Mouse (Mus musculus) MEL (cell line): ENCODE measurements around the gene Zyx.

Experiments used
- BHLHE40 ChIP-seq: IDR thresholded peaks from 2 replicates; pipeline ENCODE4 v1.6.1; 2012; ENCODE audit warnings: low read depth, mild to moderate bottlenecking, inconsistent platforms, low read length, improper control_type of control experiment, borderline replicate concordance
- CTCF ChIP-seq, 3 experiments: IDR thresholded peaks in 2 of 3; conservative IDR thresholded peaks in 1 of 3; 2 replicates each; pipeline ENCODE4 v1.5.1; 2011 to 2012; ENCODE audit warnings: low read length in 3 of 3, low read depth in 2 of 3, mild to moderate bottlenecking in 2 of 3, improper control_type of control experiment in 1 of 3, inconsistent platforms in 1 of 3, mixed read lengths in 1 of 3, moderate library complexity in 1 of 3; ENCODE audit not compliant: control insufficient read depth in 1 of 3, insufficient read depth in 1 of 3, poor library complexity in 1 of 3, severe bottlenecking in 1 of 3
- E2F4 ChIP-seq: IDR thresholded peaks from 2 replicates; pipeline ENCODE4 v1.6.1; 2011; ENCODE audit warnings: low read depth, low read length, improper control_type of control experiment, borderline replicate concordance
- ETS1 ChIP-seq: IDR thresholded peaks from 2 replicates; pipeline ENCODE4 v1.6.1; 2012; ENCODE audit warnings: low read depth, mild to moderate bottlenecking, inconsistent platforms, low read length, improper control_type of control experiment, moderate library complexity
- HCFC1 ChIP-seq: IDR thresholded peaks from 2 replicates; pipeline ENCODE4 v1.6.1; 2012; ENCODE audit warnings: low read depth, mild to moderate bottlenecking, inconsistent platforms, low read length, improper control_type of control experiment, moderate library complexity
- JUND ChIP-seq: IDR thresholded peaks from 2 replicates; pipeline ENCODE4 v1.6.1; 2011; ENCODE audit warnings: low read depth, mild to moderate bottlenecking, improper control_type of control experiment, low read length
- KAT2A ChIP-seq: conservative IDR thresholded peaks from 2 replicates; pipeline ENCODE4 v1.6.1; 2012; ENCODE audit warnings: low read depth, low read length, improper control_type of control experiment, inconsistent platforms
- MAX ChIP-seq: IDR thresholded peaks from 2 replicates; pipeline ENCODE4 v1.6.1; 2011; ENCODE audit warnings: low read length, improper control_type of control experiment
- NRF1 ChIP-seq: IDR thresholded peaks from 2 replicates; pipeline ENCODE4 v1.6.1; 2014; ENCODE audit warnings: low read depth, mild to moderate bottlenecking, inconsistent platforms, low read length, improper control_type of control experiment, moderate library complexity; ENCODE audit not compliant: poor library complexity, insufficient read depth, severe bottlenecking
- POLR2A ChIP-seq, 2 experiments: IDR thresholded peaks; 2 replicates each; pipeline ENCODE4 v1.6.1; 2011 to 2012; ENCODE audit warnings: low read length in 2 of 2, mild to moderate bottlenecking in 2 of 2, control low read depth in 1 of 2, improper control_type of control experiment in 1 of 2, low read depth in 1 of 2, moderate library complexity in 1 of 2; ENCODE audit not compliant: control insufficient read depth in 1 of 2, insufficient read depth in 1 of 2, poor library complexity in 1 of 2
- UBTF ChIP-seq: IDR thresholded peaks from 2 replicates; pipeline ENCODE4 v1.6.1; 2012; ENCODE audit warnings: low read depth, mild to moderate bottlenecking, inconsistent platforms, low read length, improper control_type of control experiment, moderate library complexity, borderline replicate concordance; ENCODE audit not compliant: insufficient read depth

- TF ChIP-seq E2F4 (no peak), ETS1 (peak; percentile 55; the same call in 1 of the 2 replicates), MAX (no peak), UBTF (no peak), BHLHE40 (no peak), CTCF (IDR thresholded peaks at IDR 0.05 in 2 of 3, conservative IDR thresholded peaks at IDR 0.05 in 1 of 3; ENCODE audit: control insufficient read depth in 1 of 3, insufficient read depth in 1 of 3, low read depth in 2 of 3, low read length in 3 of 3, poor library complexity in 1 of 3, severe bottlenecking in 1 of 3) (no peak), POLR2A (IDR thresholded peaks at IDR 0.05; ENCODE audit: control insufficient read depth in 1 of 2, insufficient read depth in 1 of 2, low read depth in 1 of 2, low read length in 2 of 2, poor library complexity in 1 of 2) (no peak), HCFC1 (no peak), JUND (no peak), KAT2A (no peak), NRF1 (no peak)
Observed at GRCm38 (mm10) chr6:42395960-42396809, 46.8 kb downstream of the Zyx start.
